Mouse (Mus musculus): ENCODE results near the gene Ucp1.
"Not testable (repeated sequence)": the region's sequence is repeated elsewhere in the genome, so short reads cannot be mapped to it uniquely, and the experiment has no call there.

Gene Ucp1

GRCm38 (mm10) chr8:83290176-83290575 is at the start of gene Ucp1:
Gene Ucp1, plus strand, starts transcription at chr8:83290352.
- no peak for DNase-seq (ENCODE audit: low spot score in 2 of 2)

- no peak for DNase-seq (ENCODE audit: low spot score in 2 of 2)
Measured at GRCm38 (mm10) chr8:83244151-83244550, 46.0 kb upstream of the Ucp1 start.

GRCm38 (mm10) chr8:83250858-83251257 is 39.3 kb upstream of the Ucp1 start:
- DNase-seq (ENCODE audit: low spot score in 2 of 2) = no peak

GRCm38 (mm10) chr8:83251362-83252246 is 38.5 kb upstream of the Ucp1 start:
- no peak for DNase-seq (ENCODE audit: low spot score in 2 of 2)

- DNase-seq (ENCODE audit: low spot score in 2 of 2) = no peak
Measured at GRCm38 (mm10) chr8:83252791-83253190, 37.4 kb upstream of the Ucp1 start.

GRCm38 (mm10) chr8:83257631-83258030 is 32.5 kb upstream of the Ucp1 start:
- no peak for DNase-seq (ENCODE audit: low spot score in 2 of 2)

- DNase-seq (ENCODE audit: low spot score in 2 of 2) = peak; percentile 47 to 82
Measured at GRCm38 (mm10) chr8:83260418-83261215, 29.5 kb upstream of the Ucp1 start.

GRCm38 (mm10) chr8:83271172-83271571 is 19.0 kb upstream of the Ucp1 start:
- DNase-seq (ENCODE audit: low spot score in 2 of 2) = no peak

GRCm38 (mm10) chr8:83272464-83272863 is 17.7 kb upstream of the Ucp1 start:
- no peak for DNase-seq (ENCODE audit: low spot score in 2 of 2)

GRCm38 (mm10) chr8:83274470-83274869 is 15.7 kb upstream of the Ucp1 start:
- no peak for DNase-seq (ENCODE audit: low spot score in 2 of 2)

GRCm38 (mm10) chr8:83278431-83278830 is 11.7 kb upstream of the Ucp1 start:
- no peak for DNase-seq (ENCODE audit: low spot score in 2 of 2)

- DNase-seq (ENCODE audit: low spot score in 2 of 2) = no peak
Measured at GRCm38 (mm10) chr8:83285391-83285790, 4.8 kb upstream of the Ucp1 start.

GRCm38 (mm10) chr8:83297375-83297774 is 7.2 kb downstream of the Ucp1 start:
- DNase-seq (ENCODE audit: low spot score in 2 of 2) = no peak

- DNase-seq (ENCODE audit: low spot score in 2 of 2) = no peak
Measured at GRCm38 (mm10) chr8:83300135-83300534, 10.0 kb downstream of the Ucp1 start.

- DNase-seq (ENCODE audit: low spot score in 2 of 2) = no peak
Measured at GRCm38 (mm10) chr8:83304946-83305345, 14.8 kb downstream of the Ucp1 start.

- no peak for DNase-seq (ENCODE audit: low spot score in 2 of 2)
Measured at GRCm38 (mm10) chr8:83309836-83310235, 19.7 kb downstream of the Ucp1 start.

GRCm38 (mm10) chr8:83315084-83315483 is 24.9 kb downstream of the Ucp1 start:
- not testable (repeated sequence) for DNase-seq (ENCODE audit: low spot score in 2 of 2)

- no peak for DNase-seq (ENCODE audit: low spot score in 2 of 2)
Measured at GRCm38 (mm10) chr8:83315691-83316090, 25.5 kb downstream of the Ucp1 start.

- DNase-seq (ENCODE audit: low spot score in 2 of 2) = no peak
Measured at GRCm38 (mm10) chr8:83320543-83320942, 30.4 kb downstream of the Ucp1 start.

GRCm38 (mm10) chr8:83322374-83322773 is 32.2 kb downstream of the Ucp1 start:
- DNase-seq (ENCODE audit: low spot score in 2 of 2) = no peak

GRCm38 (mm10) chr8:83323056-83323455 is 32.9 kb downstream of the Ucp1 start:
- DNase-seq (ENCODE audit: low spot score in 2 of 2) = no peak

- DNase-seq (ENCODE audit: low spot score in 2 of 2) = no peak
Measured at GRCm38 (mm10) chr8:83327889-83328288, 37.7 kb downstream of the Ucp1 start.

- no peak for DNase-seq (ENCODE audit: low spot score in 2 of 2)
Measured at GRCm38 (mm10) chr8:83331567-83331898, 41.4 kb downstream of the Ucp1 start.

Data from spleen, postnatal 4 days (tissue).